Mouse (Mus musculus): Measurements from ENCODE around the gene Ak3.
"Not testable (repeated sequence)": the region's sequence is repeated elsewhere in the genome, so short reads cannot be mapped to it uniquely, and the experiment has no call there.

Ak3 gene

DNA sequence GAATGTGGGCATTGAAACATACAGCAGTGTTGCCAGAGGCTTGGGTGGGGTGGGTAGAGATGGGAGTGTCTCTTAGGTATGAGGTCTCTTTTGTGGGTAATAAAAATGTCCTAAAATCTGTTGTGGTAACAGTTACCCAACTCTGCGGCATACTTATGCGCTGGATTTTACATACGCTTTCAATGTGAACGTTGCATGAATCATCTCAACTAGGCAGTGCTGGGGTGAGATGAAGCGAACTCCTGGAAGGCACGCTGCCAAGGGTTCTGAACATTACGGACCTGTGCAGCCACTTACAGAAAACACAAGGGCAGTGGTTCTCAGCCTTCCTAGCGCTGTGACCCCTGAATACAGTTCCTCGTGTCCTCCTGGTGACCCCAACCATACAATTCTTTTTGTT is 5.1 kb downstream of the Ak3 start:
- no peak for DNase-seq (ENCODE audit: low read depth, low spot score)

DNA sequence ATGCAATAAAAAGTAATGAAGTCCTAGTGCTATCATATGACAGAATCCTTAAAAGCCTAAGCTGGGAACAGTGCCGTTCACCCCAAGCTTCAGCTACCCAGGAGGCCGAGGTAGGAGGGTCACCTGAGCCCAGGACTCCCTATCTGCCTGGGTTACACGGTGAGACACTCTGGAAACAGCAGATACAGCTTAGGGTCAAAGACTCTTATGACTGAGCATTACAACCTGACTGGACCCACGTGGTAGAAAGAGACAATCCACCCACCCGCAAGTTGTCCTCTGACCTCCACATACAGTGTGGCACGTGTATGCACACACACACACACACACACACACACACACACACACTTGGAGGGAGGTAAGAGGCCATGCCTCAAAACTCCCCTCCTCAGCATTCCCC is 5.6 kb downstream of the Ak3 start:
- DNase-seq (ENCODE audit: low read depth, low spot score), result no peak

DNA sequence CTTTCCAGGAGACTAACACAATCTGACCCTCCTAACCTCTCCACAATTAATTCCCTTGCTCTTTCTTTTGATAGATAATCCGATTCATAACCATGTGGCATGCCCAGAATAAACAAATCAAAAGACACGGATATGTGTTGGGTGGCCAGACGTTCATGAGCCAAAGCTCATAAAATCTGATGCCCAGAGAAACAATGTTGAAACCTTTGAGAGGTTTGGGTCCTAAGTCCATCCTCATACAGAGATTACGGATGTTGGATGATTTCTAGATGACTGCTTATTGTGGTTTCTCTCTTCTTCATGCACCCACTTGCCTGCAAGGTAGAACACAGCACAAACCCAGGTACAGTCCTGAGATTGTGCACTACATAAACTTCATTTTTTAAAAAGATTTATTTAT is 7.6 kb downstream of the Ak3 start:
- no peak for DNase-seq (ENCODE audit: low read depth, low spot score)

DNA sequence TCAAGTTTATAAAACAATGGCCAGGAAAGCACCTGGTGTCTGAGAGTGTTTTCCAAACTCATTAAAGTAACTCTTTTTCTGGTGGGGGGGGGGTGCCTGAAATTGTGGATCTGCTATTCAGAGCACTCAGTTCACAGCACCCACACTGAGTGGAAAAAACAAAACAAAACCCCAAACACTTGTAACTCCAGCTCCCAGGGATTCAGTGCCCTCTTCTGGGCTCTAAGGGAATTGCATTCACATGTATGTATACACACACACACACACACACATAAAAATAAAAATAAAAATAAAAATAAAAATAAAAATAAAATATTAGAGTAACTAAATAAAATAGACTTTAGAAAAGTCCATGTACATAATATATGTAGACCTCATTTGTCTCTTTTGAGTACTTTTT is 8.4 kb downstream of the Ak3 start:
- DNase-seq (ENCODE audit: low read depth, low spot score), result no peak

- no peak for DNase-seq (ENCODE audit: low read depth, low spot score)
Observed at GRCm38 (mm10) chr19:29037541-29037940, 10.2 kb downstream of the Ak3 start.

DNA sequence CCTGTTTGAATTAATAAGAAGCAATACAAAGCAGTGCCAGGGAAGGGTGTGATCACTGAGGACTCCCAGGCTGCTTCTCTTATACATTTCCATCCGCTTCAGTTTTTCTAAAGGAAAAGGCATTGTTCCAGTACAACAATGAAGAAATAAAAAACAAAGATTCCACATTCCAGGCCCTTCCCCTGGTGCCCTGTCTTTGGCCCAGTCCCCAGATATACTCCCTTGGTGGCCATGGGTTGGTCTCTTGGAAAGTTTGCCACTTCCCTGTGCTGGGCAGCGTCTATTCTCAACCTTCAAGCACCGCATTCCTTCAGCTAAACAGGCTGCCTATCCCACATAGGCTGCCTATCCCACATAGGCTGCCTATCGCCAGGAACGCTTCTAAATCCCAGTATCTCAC is 10.7 kb downstream of the Ak3 start:
- DNase-seq (ENCODE audit: low read depth, low spot score), result no peak

- DNase-seq (ENCODE audit: low read depth, low spot score), result no peak
Observed at GRCm38 (mm10) chr19:29032662-29033061, 15.1 kb downstream of the Ak3 start.

DNA sequence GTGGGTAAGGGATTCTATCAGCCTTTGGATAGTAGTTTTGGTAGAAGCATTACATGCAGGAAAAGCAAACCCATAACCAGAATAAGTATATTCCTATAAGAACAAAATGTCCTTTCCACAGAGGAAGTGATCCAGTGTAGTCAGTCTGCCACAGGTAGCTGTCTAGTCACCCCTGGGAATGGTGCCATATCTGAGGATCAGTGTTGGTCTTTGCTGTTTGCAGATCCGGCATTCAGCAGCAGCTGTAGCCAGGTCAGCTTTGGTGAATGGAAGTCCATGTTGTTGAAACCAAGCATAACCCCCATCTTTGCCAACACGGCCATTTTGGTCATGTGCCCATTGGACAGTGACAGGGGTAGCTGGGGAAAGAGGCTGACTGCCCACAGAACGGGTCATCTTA is 16.0 kb downstream of the Ak3 start:
- no peak for DNase-seq (ENCODE audit: low read depth, low spot score)

- no peak for DNase-seq (ENCODE audit: low read depth, low spot score)
Observed at GRCm38 (mm10) chr19:29024391-29024947, 23.3 kb downstream of the Ak3 start.

DNA sequence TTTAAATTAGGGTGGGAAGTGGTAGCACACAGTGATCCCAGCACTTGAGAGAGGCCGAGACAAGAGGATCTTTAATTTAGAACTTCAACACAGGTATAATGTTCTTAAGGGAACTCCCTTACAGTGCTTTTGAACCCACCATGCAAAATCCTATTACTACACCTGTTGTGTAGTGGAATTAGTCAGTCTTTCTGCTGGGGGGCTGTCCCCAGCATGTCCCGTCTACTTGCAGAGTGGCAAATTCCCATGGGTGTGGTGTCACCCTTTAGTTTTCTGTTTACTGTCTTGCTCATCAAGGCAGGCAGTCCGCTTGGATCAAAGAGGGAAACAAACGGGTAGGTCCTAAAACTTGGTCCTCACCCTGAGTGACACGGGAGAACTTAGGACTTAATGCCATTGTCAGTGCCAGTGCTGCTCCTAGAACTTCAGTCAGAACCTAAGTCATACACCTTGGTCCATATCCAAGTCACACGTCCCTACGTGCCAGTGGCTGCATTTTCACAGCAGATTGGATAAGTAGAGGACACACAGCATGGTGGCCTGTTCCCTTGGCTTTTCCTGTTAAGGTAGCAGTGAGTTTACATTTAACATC is 25.9 kb downstream of the Ak3 start:
- DNase-seq (ENCODE audit: low read depth, low spot score), result no peak

DNA sequence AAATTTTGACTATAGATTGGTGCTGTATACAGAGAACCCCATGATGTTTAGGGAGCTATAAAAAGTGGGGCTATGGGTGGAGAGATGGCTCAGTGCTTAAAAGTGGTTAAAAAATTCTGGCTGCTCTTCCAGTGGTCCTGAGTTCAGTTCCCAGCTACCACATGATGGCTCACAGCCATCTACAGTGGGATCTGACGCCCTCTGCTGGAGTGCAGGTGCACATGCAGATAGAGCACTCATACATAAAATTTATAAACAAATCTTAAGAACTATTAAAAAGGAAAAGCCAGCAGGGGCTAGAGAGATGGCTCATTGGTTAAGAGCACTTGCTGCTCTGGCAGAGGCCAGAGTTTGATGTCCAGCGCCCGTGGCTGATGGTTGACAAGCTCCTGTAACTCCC is 28.1 kb downstream of the Ak3 start:
- peak; percentile 15 for DNase-seq (ENCODE audit: low read depth, low spot score)

DNA sequence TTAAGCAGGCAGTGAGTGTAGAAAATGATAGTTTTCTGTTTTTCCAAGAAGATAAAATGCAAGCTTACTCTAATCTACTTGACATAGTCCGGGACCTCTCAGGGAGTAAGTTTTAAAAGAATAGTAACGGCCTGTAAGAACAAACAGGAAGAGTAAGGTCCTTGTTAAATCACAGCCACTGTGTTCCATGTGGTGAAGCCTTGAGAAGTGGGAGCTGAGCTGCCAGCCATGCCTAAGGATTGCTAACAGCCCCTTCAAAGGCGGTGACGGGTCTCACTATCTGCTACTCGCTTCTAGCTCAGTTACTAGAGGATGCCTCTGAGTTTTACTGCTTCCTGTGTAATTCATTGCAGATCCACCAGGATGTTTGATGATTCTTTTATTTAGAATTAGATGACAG is 31.0 kb downstream of the Ak3 start:
- DNase-seq (ENCODE audit: low read depth, low spot score), result no peak

DNA sequence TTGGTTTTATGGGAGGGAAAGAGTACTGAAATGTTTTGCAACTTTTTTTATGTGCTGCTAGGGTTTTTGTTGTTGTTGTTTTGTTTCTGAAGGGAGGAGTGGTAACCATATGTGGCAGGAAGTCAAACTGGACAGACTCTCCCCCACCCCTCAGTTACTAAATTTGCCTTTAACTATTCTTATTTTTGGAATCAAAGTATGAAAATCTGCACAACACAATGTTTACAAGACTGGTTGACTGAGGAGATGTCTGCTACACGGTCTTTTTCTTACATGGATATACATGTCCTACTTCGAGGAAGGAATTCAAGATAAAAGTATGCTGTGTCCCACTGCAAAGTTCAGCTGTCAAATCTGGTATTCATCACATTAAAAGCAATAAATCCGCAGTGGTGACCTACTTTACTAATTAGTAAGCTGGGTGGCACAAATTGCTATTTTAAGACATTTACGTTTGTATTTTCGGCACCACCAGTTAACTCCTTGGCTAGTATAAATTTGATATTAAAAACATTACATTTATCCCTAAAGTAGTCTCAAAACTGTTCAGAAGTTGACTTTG is 31.5 kb downstream of the Ak3 start:
- DNase-seq (ENCODE audit: low read depth, low spot score), result no peak

GRCm38 (mm10) chr19:29015410-29016203 is 32.2 kb downstream of the Ak3 start:
- DNase-seq (ENCODE audit: low read depth, low spot score), result no peak

- DNase-seq (ENCODE audit: low read depth, low spot score), result no peak
Observed at GRCm38 (mm10) chr19:29014466-29015055, 33.2 kb downstream of the Ak3 start.

GRCm38 (mm10) chr19:29011355-29011990 is 36.3 kb downstream of the Ak3 start:
- DNase-seq (ENCODE audit: low read depth, low spot score), result no peak

DNA sequence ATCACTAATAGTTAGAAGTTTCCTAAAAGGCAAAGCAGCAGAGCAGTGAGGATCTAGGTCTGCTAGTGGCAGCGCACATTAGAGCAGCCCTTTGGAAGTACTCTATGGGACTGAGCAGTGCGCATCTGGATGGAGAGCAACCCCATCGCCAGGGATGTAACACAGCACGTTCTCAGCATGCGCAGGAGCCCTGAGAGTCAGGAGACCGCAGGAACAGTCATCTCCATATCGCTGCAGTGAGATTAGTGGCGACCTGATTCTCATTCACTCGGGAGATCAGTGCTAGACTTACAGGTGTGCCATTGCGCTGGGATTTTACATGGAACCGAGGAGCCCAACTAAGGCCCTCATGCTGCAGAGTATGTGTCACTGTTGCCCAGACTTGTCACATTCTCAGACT is 38.7 kb downstream of the Ak3 start:
- no peak for DNase-seq (ENCODE audit: low read depth, low spot score)

- no peak for DNase-seq (ENCODE audit: low read depth, low spot score)
Observed at GRCm38 (mm10) chr19:29008069-29008706, 39.6 kb downstream of the Ak3 start.

GRCm38 (mm10) chr19:29000321-29000720 is 47.4 kb downstream of the Ak3 start:
- not testable (repeated sequence) for DNase-seq (ENCODE audit: low read depth, low spot score)

GRCm38 (mm10) chr19:28997976-28998630 is 49.7 kb downstream of the Ak3 start:
- no peak for DNase-seq (ENCODE audit: low read depth, low spot score)

- no peak for DNase-seq (ENCODE audit: low read depth, low spot score)
Observed at GRCm38 (mm10) chr19:28995366-28995765, 52.4 kb downstream of the Ak3 start.
